Mouse (Mus musculus) left cerebral cortex, adult 9 months (tissue): ENCODE results near the gene Ifngr2.
A peak's percentile ranks its signal among the peaks of the same experiment; 100 is the strongest.

Experiments used
- DNase-seq, 2 experiments: peaks; one replicate each; pipeline ENCODE4 v3.0.0; 2022; ENCODE audit warnings: low spot score in 2 of 2

The Ifngr2 gene

DNA sequence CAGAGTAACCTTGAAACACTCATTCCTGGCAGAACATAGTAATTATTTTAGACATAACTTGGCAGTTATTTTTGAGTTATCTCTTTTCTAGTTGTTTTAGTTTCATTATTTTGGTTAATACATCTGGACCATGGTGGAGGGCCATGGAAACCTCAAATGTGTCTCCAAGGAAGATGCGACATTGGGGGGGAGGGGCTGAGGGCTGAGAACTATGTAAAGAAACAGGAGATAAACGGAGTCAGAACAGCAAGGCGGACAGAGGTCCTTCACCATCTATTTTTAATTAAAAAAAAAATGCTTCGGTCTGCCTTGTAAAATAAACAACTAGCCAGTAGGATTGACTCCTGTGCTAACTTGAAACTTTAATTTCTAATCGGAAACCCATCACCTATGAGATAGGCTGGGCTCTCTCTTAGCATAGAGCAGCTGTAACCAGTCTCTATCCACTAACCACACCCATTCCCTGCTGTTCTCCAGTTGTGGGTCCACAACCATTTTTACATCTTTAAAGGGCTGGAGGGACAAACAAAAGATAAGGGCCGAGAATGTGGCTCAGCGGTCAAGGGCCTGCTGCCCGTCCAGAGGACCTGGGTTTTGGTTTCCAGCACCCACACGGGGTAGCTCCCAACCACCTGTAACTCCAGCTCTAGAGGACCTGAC lies 18.6 kb downstream of the Ifngr2 start:
- no peak for DNase-seq

DNA sequence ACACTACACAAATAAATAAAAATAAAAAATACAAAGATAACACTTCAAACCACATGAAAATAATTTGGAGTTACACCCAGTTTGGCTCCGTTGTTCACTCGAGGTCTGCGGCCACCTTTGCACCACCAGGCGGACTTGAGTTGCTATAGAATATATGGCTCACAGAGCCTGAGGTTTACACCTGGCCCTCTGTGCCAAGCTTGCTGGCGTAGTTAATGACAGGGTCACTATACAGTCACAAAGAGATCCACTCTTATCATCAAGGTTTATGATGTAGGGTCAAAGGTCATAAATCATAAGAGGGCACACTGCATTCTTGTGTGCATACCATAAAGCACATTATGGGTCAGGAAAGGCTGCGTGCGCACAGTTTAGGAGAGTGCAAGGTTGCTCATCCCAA lies 19.1 kb downstream of the Ifngr2 start:
- DNase-seq = no peak

DNA sequence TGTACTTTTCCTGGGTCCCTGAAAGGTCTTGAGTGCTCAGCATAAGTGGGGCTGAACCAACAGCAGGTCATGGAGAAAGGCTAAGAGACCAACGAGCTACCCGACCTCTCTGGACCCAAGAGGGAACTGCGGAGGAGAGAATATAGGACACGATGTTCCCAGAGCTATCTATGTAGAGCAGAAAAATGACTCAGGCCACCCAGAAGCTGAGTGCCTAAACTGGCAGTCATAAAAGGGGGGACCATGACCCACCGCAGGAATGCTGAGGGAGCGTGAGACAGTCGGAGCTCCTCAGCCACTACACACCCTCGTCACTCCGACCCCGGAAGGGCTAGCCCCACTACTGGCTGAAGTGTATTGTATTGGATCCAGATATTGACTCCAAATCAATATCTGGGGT lies 22.1 kb downstream of the Ifngr2 start:
- DNase-seq = no peak

DNA sequence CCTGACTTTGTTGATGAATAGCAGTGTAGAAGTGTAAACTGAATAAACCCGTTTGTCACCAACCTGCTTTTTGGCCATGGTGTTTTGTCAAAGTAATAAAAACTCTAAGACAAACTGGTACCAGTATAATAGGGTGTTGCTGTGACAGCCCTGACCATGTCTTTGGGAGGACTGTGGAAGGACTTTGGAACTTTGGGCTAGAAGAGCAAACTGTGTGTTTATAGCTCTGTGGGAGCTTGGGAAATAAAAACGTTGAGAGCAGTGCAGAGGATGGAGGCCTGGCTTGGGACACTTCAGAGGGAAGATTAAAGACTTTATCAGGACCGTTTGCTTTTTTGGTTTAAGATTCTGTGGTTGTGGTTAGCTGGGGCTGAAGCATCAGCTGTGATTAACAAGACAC lies 24.2 kb downstream of the Ifngr2 start:
- no peak for DNase-seq

DNA sequence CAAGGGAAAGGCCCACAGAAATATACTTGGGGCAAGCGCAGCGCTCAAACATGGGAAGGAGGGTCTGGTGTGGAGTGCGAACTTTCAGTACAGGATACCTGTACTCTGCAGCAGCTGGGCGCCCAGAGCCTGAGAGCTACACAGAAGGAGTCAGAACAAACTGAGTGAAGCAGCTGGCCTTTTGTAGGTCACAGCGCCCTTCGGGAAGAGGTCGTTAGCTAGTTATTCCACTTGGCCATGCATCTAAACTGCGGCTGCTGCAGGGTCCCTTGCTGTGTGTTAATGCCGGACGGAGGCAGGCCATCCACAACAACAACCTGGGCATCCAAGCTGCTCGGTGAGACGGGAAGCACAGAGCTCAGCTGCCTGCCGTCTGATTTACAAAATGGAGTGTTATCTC lies 28.3 kb downstream of the Ifngr2 start:
- no peak for DNase-seq

DNA sequence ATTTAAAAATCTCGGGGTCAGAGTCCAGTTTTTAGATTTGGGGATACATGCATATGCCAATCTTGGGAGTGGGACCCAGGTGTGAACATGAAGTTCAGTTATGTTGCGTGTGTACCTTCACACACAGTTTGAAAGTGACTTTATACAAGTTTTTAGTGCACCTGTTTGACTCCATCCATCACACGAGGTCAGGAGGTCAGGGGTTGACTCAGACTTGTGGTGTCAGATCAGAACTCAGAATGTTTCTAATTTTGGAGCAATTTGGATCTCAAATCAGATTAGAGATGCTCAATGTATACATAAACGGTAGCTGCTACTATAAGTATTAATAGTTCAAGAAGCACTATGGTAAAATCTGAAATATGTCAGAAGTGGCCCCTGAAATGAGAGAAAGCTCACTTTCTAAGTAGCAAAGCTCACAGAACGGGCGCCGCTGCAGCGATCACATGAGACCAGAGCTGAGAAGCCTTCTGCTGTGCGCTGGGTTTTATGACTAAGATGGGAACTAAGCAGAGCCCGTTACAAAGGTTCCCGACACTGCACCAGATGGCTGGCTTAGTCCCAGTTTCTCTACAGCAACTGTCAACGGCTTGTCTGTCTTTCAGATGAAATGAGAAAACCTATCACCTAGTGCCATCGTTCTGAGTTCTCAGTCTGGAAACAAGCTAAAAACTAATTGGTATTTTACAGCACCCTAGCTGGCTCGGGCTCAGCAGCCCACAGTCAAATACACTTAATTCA lies 32.3 kb downstream of the Ifngr2 start:
- DNase-seq = peak in 1 of 2 experiments; percentile 20

DNA sequence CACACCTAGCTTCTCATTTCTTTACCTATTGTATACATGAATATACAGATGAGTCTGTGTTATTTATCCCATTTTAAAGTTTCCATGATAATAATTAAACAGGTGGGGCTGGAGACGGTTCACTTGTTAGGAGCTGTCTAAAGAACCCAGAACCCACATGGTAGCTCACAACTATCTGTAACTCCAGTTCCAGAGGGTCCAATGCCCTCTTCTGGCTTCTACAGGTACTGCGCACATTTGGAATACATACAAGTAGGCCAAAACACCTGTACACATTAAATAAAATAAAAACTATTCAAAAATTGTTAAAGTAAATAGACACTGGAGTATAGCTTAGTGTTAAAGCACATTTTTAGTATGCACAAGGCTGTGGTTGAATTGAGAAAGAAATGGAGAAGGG lies 35.4 kb downstream of the Ifngr2 start:
- DNase-seq = peak in 1 of 2 experiments; percentile 17

DNA sequence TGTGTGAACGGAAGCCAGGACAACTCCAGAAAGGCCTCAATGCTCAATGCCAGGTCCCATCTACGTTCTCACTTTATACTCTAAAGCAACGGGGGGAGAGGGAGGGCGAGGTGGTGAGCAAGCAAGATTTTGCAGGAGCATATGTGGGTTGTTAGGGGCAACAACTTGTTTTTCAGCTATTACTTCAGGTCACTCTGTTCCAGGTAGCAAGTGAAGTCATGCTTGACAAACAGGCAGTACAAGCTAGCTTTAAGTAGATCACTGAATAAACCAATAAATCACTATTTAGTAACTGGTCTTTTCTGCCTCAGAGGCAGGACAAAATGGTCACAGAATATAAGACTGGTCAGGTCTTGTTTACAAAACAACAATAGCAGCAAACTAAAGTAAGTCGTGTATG lies 38.7 kb downstream of the Ifngr2 start:
- no peak for DNase-seq

DNA sequence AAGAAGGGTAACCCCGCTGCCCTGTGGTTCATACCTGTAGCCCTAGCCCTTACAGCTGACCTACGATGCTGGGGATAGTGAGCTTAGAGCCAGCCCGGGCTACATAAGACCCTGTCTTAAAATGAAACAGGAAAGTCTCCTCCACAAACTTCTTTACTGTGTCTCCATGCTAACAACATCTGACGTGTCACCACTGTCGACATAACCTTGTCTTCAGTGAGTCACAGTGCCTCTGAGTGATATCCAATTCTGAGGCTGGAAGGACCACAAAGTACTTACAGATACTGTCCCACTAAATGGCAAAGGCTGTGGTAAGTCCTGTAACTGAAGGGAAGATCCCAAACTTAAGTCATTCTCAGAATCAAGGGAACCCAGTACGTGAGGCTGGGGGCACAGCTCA lies 39.4 kb downstream of the Ifngr2 start:
- DNase-seq = no peak

DNA sequence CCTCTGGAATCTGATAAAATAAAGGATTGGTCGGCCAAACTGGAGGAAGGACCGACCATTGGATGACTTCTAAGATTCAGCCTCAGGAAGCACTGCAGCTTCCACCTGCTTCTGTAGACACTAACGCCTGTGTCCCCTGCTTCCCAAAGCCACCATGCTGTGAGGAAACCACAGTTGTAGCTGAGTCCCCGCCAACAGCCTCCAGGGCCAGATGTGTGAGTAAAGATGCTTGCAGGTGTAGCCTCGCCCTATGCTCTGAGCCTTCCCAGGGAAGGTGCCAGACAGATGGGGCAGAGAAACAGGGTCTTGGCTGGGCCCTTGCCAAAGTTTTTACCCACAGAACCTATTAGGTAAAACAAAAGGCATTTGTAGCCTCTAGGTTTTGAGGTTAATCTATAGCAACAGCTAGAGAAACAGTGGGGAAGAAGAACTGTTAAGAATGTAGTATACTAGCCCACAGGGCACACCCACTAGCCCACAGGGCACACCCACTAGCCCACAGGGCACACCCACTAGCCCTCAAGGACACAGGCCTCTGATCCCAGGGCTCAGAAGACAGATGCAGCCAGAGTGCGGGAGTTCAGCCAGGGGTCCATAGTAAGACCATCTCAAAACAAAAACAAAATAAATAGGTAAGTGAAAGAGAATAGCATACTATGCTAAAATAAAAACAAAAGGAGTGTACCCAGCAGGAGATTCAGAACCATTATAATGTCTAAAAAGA lies 41.0 kb downstream of the Ifngr2 start:
- no peak for DNase-seq

DNA sequence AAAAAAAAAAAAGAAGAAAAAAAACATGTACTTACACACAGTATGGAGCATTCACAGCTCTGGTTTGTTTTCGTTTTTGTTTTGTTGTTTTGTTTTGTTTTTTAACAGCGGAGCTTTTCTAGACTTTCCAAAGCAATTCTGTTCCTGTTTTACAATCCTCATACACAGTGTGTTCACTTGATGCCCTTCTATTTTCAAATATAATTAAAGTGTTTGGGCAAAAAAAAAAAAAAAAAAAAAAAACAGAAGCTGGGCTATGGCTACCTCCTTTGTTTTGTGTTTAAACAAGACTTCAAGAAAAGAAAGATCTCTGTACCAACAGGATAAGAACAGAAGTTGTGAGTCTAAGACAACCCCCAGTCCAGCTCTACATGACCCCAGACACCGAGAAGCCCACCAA lies 41.8 kb downstream of the Ifngr2 start:
- no peak for DNase-seq

DNA sequence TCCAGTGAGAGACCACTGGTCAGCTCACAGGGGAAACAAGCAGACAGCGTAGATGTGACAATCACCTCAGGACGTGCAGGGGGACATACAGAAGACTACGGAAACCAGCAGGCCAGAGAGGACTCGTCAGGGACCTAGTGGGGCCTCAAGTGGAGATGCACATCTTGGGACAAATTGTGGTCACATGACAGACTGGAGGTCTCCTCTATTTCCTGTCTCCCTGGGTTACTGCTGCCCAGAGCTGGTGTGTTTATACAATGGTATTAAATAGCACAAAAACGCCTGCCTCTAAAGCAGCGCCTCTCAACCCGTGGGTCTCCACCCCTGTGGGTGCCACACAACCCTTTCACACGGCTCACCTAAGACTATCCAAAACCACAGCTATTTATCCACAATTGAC lies 45.3 kb downstream of the Ifngr2 start:
- no peak for DNase-seq

DNA sequence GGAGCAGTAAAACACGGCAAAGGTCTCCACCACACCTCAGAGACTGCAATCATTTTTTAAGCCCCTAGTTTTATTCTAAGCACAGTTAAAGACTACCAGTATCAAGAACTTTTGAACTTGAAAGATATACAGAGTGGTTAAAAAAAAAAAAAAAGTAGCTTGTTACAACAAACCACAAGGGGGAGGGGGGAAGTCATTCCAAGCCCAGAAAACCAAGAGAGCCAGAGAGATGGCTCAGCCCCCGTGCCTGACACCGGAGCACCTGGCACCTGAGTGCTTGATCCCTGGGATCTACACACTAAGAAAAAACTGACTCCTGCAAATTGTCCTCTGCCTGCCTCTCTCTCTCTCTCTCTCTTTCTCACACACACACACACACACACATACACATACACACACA lies 46.4 kb downstream of the Ifngr2 start:
- no peak for DNase-seq

DNA sequence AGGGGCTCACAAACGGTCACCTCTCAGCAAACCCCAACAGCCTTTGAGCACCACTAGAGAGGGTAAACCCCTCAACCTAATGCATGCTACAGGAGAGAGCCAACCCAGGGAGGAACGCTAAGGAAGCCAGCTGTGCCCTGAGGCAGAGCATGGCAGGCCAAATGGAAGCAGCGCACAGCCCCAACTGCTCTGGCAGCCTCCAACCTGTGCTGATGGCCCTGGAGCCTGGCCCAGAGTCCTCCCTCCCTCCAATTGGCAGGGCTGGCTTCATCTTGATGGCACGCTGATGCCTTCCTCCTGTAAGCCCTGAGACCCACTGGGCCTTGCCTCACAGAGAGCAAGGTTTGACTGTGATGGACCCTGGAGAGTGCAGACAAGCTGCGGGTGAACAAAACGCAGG lies 48.2 kb downstream of the Ifngr2 start:
- DNase-seq = peak in 1 of 2 experiments; percentile 9

DNA sequence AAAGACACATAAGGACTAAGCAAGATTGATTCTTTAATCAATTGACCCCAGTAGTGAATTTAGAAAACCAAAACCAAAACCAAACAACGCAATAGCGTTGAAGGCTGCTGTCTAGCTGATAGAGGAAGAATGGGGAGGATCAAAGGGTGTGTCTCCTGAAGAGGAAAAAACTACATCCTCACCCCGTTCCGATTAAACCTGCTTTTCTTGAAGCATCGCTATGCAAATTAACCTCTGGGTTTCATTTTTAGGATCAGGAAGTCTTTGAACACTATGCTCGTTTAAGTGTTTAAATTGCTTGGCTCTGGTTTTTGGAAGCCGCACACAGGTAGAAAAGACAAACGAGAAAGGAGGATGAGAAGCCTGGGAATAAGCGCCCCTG lies 49.5 kb downstream of the Ifngr2 start:
- no peak for DNase-seq

DNA sequence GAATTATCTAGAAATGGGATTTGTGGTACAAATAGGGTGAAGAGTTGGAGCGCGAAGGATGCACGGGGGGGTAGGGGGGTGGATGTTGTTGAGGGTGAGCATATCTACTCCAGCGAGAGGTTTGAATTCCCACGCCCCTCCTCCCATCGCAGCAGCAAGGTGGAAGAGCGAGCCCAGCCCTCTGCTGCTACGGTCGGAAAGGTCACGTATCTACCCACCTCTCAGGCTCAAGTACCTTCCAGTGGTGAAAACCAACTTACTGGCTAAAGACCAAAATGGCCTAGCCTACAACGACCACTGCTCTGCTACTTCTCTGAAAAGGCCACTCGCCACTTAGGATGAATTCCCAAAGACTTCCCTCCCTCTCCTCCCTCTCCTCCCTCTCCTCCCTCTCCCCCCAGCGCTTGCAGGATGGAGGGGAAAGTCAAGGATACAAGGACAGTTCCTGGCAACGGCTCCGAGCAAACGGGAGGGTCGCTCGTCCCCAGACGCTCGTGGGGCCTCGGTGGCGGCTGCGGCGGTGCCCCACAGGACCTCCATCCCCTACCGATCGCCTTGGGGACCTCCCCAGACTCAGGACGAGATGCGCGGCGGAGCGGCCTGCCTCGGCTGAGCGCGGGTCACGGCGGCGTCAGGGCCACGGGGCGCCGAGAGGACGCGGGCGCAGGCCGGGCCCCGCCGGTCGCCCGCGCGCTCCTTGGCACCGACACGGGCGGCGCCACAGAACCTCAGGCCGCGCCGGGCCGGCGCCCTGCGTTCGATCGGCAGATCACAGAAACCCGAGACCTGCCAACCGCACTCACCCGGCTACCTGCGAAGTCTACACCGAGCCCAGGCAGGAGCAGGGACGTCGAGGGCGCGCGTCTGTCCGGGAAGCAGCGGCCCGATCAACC lies 50.2 kb downstream of the Ifngr2 start:
- DNase-seq = no peak

DNA sequence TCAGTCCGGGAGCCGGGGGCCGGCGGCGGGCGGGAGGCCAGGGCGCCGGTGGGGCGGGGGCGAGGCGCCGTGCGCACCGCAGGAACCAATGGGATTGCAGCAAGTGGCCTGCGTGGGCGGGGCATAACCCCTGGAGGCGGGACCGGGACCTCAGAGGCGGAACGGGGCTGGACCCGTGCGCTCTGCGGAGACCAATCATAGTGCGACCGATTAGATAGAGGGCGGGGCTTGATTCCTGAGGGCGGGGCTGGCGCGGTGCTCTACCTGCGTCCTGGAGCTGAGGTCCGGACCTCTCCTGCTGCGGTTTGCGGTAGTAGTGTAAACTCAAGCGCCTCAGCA lies 50.8 kb downstream of the Ifngr2 start, which contains the start of gene Tmem50b:
Tmem50b (minus strand) TSS at position 129 of the 339 bp plus-strand sequence.
- peak; percentile 95 to 99 for DNase-seq

DNA sequence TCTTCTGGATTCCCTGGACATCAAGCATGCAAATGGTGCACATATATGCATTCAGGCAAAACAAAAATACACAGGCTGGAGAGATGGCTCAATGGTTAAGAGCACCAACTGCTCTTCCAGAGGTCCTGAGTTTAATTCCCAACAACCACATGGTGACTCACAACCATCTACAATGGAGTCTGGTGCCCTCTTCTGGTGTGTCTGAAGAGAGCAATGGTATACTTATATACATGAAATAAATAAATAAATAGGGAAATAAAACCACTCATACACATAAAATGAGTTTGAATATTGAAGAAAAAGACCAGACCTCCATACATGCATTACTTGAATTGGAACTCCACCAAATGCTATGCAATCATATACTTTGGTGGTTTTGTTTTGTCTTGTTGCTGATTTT lies 52.4 kb downstream of the Ifngr2 start:
- no peak for DNase-seq

DNA sequence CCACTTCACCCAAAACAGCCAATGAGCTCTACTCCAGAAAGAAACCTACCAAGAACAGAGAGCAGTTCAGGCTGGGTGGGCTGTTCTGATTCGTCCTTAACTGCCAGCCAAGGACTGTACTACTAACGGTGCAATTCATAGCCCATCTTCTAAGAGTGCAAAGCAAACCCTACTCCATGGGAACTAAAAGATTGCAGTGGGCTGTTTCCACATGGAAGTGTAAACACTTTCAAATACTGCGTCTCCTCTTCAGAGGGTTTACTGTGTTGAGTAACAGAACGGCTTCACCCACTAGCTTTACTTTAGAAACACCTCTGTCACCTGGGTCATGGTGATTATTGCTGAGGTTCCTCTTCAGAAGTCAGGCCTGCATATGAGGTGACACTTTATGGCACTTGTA lies 54.2 kb downstream of the Ifngr2 start:
- no peak for DNase-seq

DNA sequence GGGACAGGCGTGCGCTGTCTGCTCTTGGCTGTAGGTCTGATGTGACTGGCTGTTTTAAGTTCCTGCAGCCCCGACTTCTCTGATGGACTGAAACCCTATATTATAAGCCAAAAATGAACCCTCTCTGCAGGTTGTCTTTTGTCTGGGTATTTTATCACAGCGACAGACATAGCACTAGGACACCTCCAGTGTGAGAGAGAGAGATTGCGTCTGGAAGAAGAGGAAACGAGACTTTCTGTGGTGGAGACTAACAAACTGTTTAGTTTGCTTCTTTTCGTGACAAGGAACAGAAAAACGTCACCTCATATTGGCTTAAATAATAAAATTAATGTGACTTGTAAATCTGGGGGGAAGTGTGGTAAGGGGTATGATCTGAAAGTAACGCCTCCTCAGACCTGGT lies 54.8 kb downstream of the Ifngr2 start:
- DNase-seq = no peak

DNA sequence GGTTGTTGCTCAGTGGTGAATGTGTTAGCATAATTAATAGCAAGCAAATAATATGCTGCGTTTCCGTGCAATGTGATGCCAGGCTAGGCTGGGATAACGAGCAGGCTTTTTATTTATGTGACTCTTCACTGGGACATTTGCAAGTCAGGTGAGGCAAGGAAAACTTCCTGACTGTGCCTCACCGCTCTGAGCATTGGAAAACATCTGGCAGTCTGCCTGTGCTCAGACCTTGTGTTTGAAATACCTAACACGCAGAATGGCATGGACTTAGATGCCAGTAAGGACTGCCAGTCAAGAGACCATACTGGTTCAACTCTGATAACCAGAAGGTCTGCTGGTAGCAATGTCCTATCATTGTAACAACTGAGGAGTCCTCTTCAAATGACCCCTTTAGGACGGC lies 58.3 kb downstream of the Ifngr2 start:
- DNase-seq = no peak

DNA sequence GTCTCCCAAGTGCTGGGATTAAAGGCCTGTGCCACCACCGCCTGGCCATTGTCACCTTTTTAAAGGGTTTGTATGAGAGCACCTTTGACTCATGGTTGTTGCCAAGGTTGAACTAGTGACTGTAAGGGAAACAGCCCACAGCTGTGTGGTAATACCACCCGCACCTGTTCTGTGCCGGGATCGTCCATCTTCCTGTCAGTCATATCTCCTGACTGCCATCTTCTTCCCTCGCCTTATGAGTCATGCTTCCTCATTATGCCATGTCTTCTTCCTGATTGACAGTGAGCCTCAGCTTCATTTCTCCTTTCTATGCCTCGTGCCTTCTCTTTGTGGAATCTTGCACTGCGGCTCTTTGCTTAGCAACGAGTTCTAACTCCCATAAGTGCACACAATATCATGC lies 60.1 kb downstream of the Ifngr2 start:
- DNase-seq = no peak
